Mouse (Mus musculus): Measurements from ENCODE around the gene Vmn1r193.
"Not testable (repeated sequence)": the region's sequence is repeated elsewhere in the genome, so short reads cannot be mapped to it uniquely, and the experiment has no call there.

Vmn1r193 gene

GRCm38 (mm10) chr13:22223060-22223459 lies at the start of gene Vmn1r193:
TSS of gene Vmn1r193 (minus strand) at chr13:22223160.
- not testable (repeated sequence) for DNase-seq (ENCODE audit: low spot score in 2 of 2)

- DNase-seq (ENCODE audit: low spot score in 2 of 2): no peak
These were observed 48.8 kb upstream of the Vmn1r193 start for GRCm38 (mm10) chr13:22271721-22272120.

- not testable (repeated sequence) for DNase-seq (ENCODE audit: low spot score in 2 of 2)
These were observed 47.3 kb upstream of the Vmn1r193 start, which contains the start of gene Vmn1r195 for GRCm38 (mm10) chr13:22270222-22270621. TSS of gene Vmn1r195 (plus strand) at chr13:22270522.

GRCm38 (mm10) chr13:22243915-22244314 lies 21.0 kb upstream of the Vmn1r193 start, which contains the start of gene Vmn1r194:
TSS of gene Vmn1r194 (plus strand) at chr13:22244215.
- no peak for DNase-seq (ENCODE audit: low spot score in 2 of 2)

GRCm38 (mm10) chr13:22192756-22193155 lies 30.2 kb downstream of the Vmn1r193 start:
- DNase-seq (ENCODE audit: low spot score in 2 of 2): not testable (repeated sequence)

GRCm38 (mm10) chr13:22191041-22191440 lies 31.9 kb downstream of the Vmn1r193 start, which contains the start of gene Vmn1r192:
TSS of gene Vmn1r192 (minus strand) at chr13:22191141.
- DNase-seq (ENCODE audit: low spot score in 2 of 2): no peak

GRCm38 (mm10) chr13:22190385-22190784 lies 32.6 kb downstream of the Vmn1r193 start:
- no peak for DNase-seq (ENCODE audit: low spot score in 2 of 2)

- DNase-seq (ENCODE audit: low spot score in 2 of 2): no peak
These were observed 33.6 kb downstream of the Vmn1r193 start for GRCm38 (mm10) chr13:22189313-22189712.

- DNase-seq (ENCODE audit: low spot score in 2 of 2): no peak
These were observed 39.1 kb downstream of the Vmn1r193 start, which contains the start of gene Vmn1r191 for GRCm38 (mm10) chr13:22183869-22184268. TSS of gene Vmn1r191 (minus strand) at chr13:22183969.

- no peak for DNase-seq (ENCODE audit: low spot score in 2 of 2)
These were observed 54.5 kb downstream of the Vmn1r193 start for GRCm38 (mm10) chr13:22168416-22168815.
